ENCODE assay signal across 8 mouse cellular contexts in genomic region chr11:5520412-5521265, GRCm38 (mm10). TPM values are rescaled to one million over a fixed set of nuclear protein-coding genes. Genes with fewer than 3 reads are reported as not detected.
DNase-seq lines count a peak whose midpoint lies in the region; ATAC-seq and TF ChIP-seq lines count a peak whose summit lies in the region.

Xbp1 (plus strand) TSS chr11:5520659.

- peak; percentile 78 to 90; a peak in 3 of 4 replicates for TF ChIP-seq POLR2A in MEL (IDR thresholded peaks at IDR 0.05; ENCODE audit: control insufficient read depth in 1 of 2, insufficient read depth in 1 of 2, low read depth in 1 of 2, low read length in 2 of 2, poor library complexity in 1 of 2)
- TF ChIP-seq POLR2A in cerebellum, adult 2 months (IDR thresholded peaks at IDR 0.05; ENCODE audit: borderline replicate concordance, insufficient read depth, low read length) = peak; percentile 66

- H3K4me2 ChIP-seq in lung, postnatal 0 days (replicated peaks; ENCODE audit: low read depth, low read length) = peak within 1 kb of the TSS; percentile 55

- H3K27ac ChIP-seq in MEL (ENCODE audit: control insufficient read depth, low read depth, low read length) = peak within 1 kb of the TSS; percentile 90
- H3K27ac ChIP-seq in cerebellum, adult 2 months (ENCODE audit: insufficient read depth, low read length) = peak within 1 kb of the TSS; percentile 96
- H3K27ac ChIP-seq in lung, postnatal 0 days (ENCODE audit: low read length) = peak within 1 kb of the TSS; percentile 96

- H3K9me3 ChIP-seq in MEL (replicated peaks; ENCODE audit: insufficient read depth, low read length) = no peaks in the 10 kb centered on the region
- no peaks in the 10 kb centered on the region for H3K9me3 ChIP-seq in lung, postnatal 0 days (ENCODE audit: low read length)

- ATAC-seq in hematopoietic stem cell, adult 5-6 weeks (replicated peaks in 1 of 2; ENCODE audit: insufficient read depth in 1 of 2, low FRiP score in 2 of 2, low TSS enrichment in 1 of 2, low read depth in 1 of 2, poor library complexity in 2 of 2, severe bottlenecking in 2 of 2) = peak; percentile 95 to 96
- peak; percentile 98 for ATAC-seq in lung, postnatal 0 days

- no peak; a peak in 1 of 4 replicates for TF ChIP-seq EP300 in MEL (IDR thresholded peaks at IDR 0.05; ENCODE audit: low read depth in 1 of 2, low read length in 2 of 2)
- TF ChIP-seq EP300 in lung, postnatal 0 days (IDR thresholded peaks at IDR 0.05) = no peak

- H3K27me3 ChIP-seq in MEL (ENCODE audit: control insufficient read depth in 1 of 2, insufficient read depth in 2 of 2, low read length in 2 of 2) = no peaks in the 10 kb centered on the region
- H3K27me3 ChIP-seq in cerebellum, adult 2 months (ENCODE audit: control insufficient read depth, insufficient read depth, low read length) = no peaks in the 10 kb centered on the region
- H3K27me3 ChIP-seq in lung, postnatal 0 days (replicated peaks; ENCODE audit: insufficient read depth, low read length) = no peaks in the 10 kb centered on the region

- peaks cover 26 to 32% of the 10 kb centered on the region in 2 experiments for H3K36me3 ChIP-seq in MEL (ENCODE audit: control insufficient read depth in 1 of 2, insufficient read depth in 2 of 2, low read length in 2 of 2)
- H3K36me3 ChIP-seq in lung, postnatal 0 days (ENCODE audit: insufficient read depth, low read length) = peaks cover 26% of the 10 kb centered on the region

- peaks cover 7 to 14% of the 10 kb centered on the region in 2 experiments; a peak in 3 of 4 replicates for H3K4me1 ChIP-seq in MEL (ENCODE audit: control insufficient read depth in 1 of 2, insufficient read depth in 2 of 2, low read length in 2 of 2)
- H3K4me1 ChIP-seq in cerebellum, adult 2 months (ENCODE audit: control insufficient read depth, insufficient read depth, low read length) = peaks cover 7% of the 10 kb centered on the region; the same call in 1 of the 2 replicates
- peaks cover 11% of the 10 kb centered on the region; the same call in 1 of the 2 replicates for H3K4me1 ChIP-seq in lung, postnatal 0 days (ENCODE audit: insufficient read depth, low read depth, low read length)

- under 1% methylated on average over 72 of the region's 72 CpGs for WGBS in cerebellum, adult 2 months
- WGBS in lung, postnatal 0 days = under 1% methylated on average over 57 of the region's 72 CpGs

- peaks cover 33% of the 10 kb centered on the region for H3K79me2 ChIP-seq in MEL (ENCODE audit: control insufficient read depth, insufficient read depth, low read length, poor library complexity)

- no peak for TF ChIP-seq CTCF in MEL (IDR thresholded peaks at IDR 0.05 in 2 of 3, conservative IDR thresholded peaks at IDR 0.05 in 1 of 3; ENCODE audit: control insufficient read depth in 1 of 3, insufficient read depth in 1 of 3, low read depth in 2 of 3, low read length in 3 of 3, poor library complexity in 1 of 3, severe bottlenecking in 1 of 3)
- TF ChIP-seq CTCF in cerebellum, adult 2 months (IDR thresholded peaks at IDR 0.05; ENCODE audit: borderline replicate concordance, insufficient read depth, low read depth, low read length) = no peak
- TF ChIP-seq CTCF in lung, postnatal 0 days (IDR thresholded peaks at IDR 0.05) = no peak

- no peak for TF ChIP-seq RAD21 in MEL (IDR thresholded peaks at IDR 0.05; ENCODE audit: low read depth, low read length)

- peak within 1 kb of the TSS; percentile 92 for H3K9ac ChIP-seq in MEL (ENCODE audit: control insufficient read depth, low read depth, low read length, poor library complexity, severe bottlenecking)
- H3K9ac ChIP-seq in lung, postnatal 0 days (replicated peaks; ENCODE audit: low read depth) = peak within 1 kb of the TSS; percentile 100

- DNase-seq in MEL (ENCODE audit: low read depth, low spot score) = peak; percentile 98
- peak; percentile 98 to 99 for DNase-seq in cerebellum, adult 2 months
- DNase-seq in forelimb bud, embryonic 11.5 days (ENCODE audit: low read depth, low spot score) = peak; percentile 93
- peak; percentile 97 for DNase-seq in layer of hippocampus, adult 9-11 months
- DNase-seq in lung, postnatal 0 days (ENCODE audit: low spot score) = peak; percentile 97
- DNase-seq in ovary, postnatal 14 days (ENCODE audit: low spot score) = peak; percentile 98
- peak; percentile 95 for DNase-seq in thymus, postnatal 14 days

- H3K4me3 ChIP-seq in MEL (ENCODE audit: control insufficient read depth in 1 of 2, insufficient read depth in 1 of 2, low read depth in 2 of 2, low read length in 2 of 2) = peak within 1 kb of the TSS; percentile 89 to 98
- peak within 1 kb of the TSS; percentile 67 for H3K4me3 ChIP-seq in cerebellum, adult 2 months (replicated peaks; ENCODE audit: insufficient read depth, low read depth, low read length)
- peak within 1 kb of the TSS; percentile 100 for H3K4me3 ChIP-seq in lung, postnatal 0 days (ENCODE audit: low read depth, low read length)

TF ChIP-seq in MEL, 35 proteins besides CTCF, POLR2A, EP300 and RAD21:
- TF ChIP-seq TBP (IDR thresholded peaks at IDR 0.05; ENCODE audit: low read depth, low read length) (peak; percentile 83), POLR2AphosphoS2 (IDR thresholded peaks at IDR 0.05; ENCODE audit: low read length) (peak; percentile 97), MYC (IDR thresholded peaks at IDR 0.05; ENCODE audit: low read depth, low read length) (peak; percentile 82), NRF1 (IDR thresholded peaks at IDR 0.05; ENCODE audit: insufficient read depth, low read depth, low read length, poor library complexity, severe bottlenecking) (0 out of 2 replicates have a peak, but pooled peaks have one; percentile 18), TAL1 (IDR thresholded peaks at IDR 0.05; ENCODE audit: low read length) (no peak), ZMIZ1 (IDR thresholded peaks at IDR 0.05; ENCODE audit: low read depth, low read length) (peak; percentile 91), UBTF (IDR thresholded peaks at IDR 0.05; ENCODE audit: borderline replicate concordance, insufficient read depth, low read depth, low read length) (peak; percentile 89; the same call in 1 of the 2 replicates), ZKSCAN1 (IDR thresholded peaks at IDR 0.05; ENCODE audit: low read depth, low read length) (no peak), GATA1 (IDR thresholded peaks at IDR 0.05; ENCODE audit: low read depth, low read length) (no peak), SIN3A (IDR thresholded peaks at IDR 0.05; ENCODE audit: low read length) (peak; percentile 87; the same call in 1 of the 2 replicates), MAFK (IDR thresholded peaks at IDR 0.05; ENCODE audit: borderline replicate concordance, low read depth, low read length) (0 out of 2 replicates have a peak, but pooled peaks have one; percentile 9), CHD1 (IDR thresholded peaks at IDR 0.05; ENCODE audit: low read depth, low read length) (no peak; the same call in none of the 2 replicates), RCOR1 (IDR thresholded peaks at IDR 0.05; ENCODE audit: low read depth, low read length) (peak; percentile 46; the same call in 1 of the 2 replicates), USF1 (IDR thresholded peaks at IDR 0.05; ENCODE audit: low read depth, low read length) (no peak), MAZ (IDR thresholded peaks at IDR 0.05; ENCODE audit: low read depth, low read length) (peak; percentile 29; the same call in 1 of the 2 replicates), ETS1 (IDR thresholded peaks at IDR 0.05; ENCODE audit: low read depth, low read length) (peak; percentile 46), MXI1 (IDR thresholded peaks at IDR 0.05; ENCODE audit: low read depth, low read length) (peak; percentile 85), MAX (IDR thresholded peaks at IDR 0.05; ENCODE audit: low read length) (peak; percentile 83; the same call in 1 of the 2 replicates), USF2 (IDR thresholded peaks at IDR 0.05; ENCODE audit: borderline replicate concordance in 1 of 2, insufficient read depth in 1 of 2, low read depth in 1 of 2, low read length in 2 of 2) (no peak), ZNF384 (IDR thresholded peaks at IDR 0.05; ENCODE audit: low read depth, low read length) (no peak), CHD2 (IDR thresholded peaks at IDR 0.05; ENCODE audit: low read length) (0 out of 2 replicates have a peak, but pooled peaks have one; percentile 9), ELF1 (IDR thresholded peaks at IDR 0.05; ENCODE audit: low read depth, low read length) (peak; percentile 29; the same call in 1 of the 2 replicates), HCFC1 (IDR thresholded peaks at IDR 0.05; ENCODE audit: low read depth, low read length) (peak; percentile 70), TCF12 (IDR thresholded peaks at IDR 0.05; ENCODE audit: low read depth, low read length) (peak; percentile 60), NELFE (IDR thresholded peaks at IDR 0.05; ENCODE audit: low read depth, low read length) (peak; percentile 97), GABPA (IDR thresholded peaks at IDR 0.05; ENCODE audit: low read depth, low read length) (0 out of 2 replicates have a peak, but pooled peaks have one; percentile 19), MYB (IDR thresholded peaks at IDR 0.05; ENCODE audit: low read depth, low read length) (no peak)

RNA-seq across cellular contexts. Expression of gene Xbp1, which starts in this region (rescaled TPM):
- 84.2 and 101 TPM in 2 replicates for total RNA-seq in MEL (2012; rRNA removed)
- polyA plus RNA-seq in MEL (2012; ENCODE audit: insufficient read depth in 1 of 2, insufficient read length in 2 of 2, low read depth in 1 of 2, low replicate concordance in 2 of 2, missing spikeins in 1 of 2) = 10 to 100 TPM in 1 of 2 experiments, not detected in 1; 81.8 TPM
- 64.5 and 69.7 TPM in 2 replicates for polyA plus RNA-seq in cerebellum, adult 2 months (2012; rRNA removed)
- total RNA-seq in hematopoietic stem cell, adult 5-6 weeks (2017) = 98.8 and 100 TPM in 2 replicates
- polyA plus RNA-seq in lung, postnatal 0 days (2015; fragmentation: Nextera tagmentation; extraction: Ambion mirVana) = 211 and 242 TPM in 2 replicates

Comparison
In these comparisons a context has a peak if more than half of its experiments do, and no peak if none do; other contexts are left out.
1. Peak in every context shown above with its lines: DNase-seq, ATAC-seq, H3K4me3 ChIP-seq and H3K27ac ChIP-seq.